Mouse (Mus musculus) cortical plate, adult 2 months (tissue): ENCODE measurements at regions not wholly inside any gene's neighbourhood (a gene's known extent, or its start where the extent isn't known, plus 50 kb on each side); places are given as distances from the start of the nearest gene placed in this dataset.

ENCODE experiments used
- CTCF ChIP-seq: fragments of 200-500 bp; IDR thresholded peaks from 2 replicates; pipeline ENCODE4 v1.5.1; 2011; ENCODE audit warnings: mild to moderate bottlenecking, control low read depth, low read length; ENCODE audit not compliant: insufficient read depth; ENCODE audit errors: extremely low read depth
- POLR2A ChIP-seq: fragments of 200-500 bp; IDR thresholded peaks from 2 replicates; pipeline ENCODE4 v1.6.1; 2011; ENCODE audit warnings: mild to moderate bottlenecking, low read length, control low read depth; ENCODE audit not compliant: insufficient read depth; ENCODE audit errors: extremely low read depth

DNA sequence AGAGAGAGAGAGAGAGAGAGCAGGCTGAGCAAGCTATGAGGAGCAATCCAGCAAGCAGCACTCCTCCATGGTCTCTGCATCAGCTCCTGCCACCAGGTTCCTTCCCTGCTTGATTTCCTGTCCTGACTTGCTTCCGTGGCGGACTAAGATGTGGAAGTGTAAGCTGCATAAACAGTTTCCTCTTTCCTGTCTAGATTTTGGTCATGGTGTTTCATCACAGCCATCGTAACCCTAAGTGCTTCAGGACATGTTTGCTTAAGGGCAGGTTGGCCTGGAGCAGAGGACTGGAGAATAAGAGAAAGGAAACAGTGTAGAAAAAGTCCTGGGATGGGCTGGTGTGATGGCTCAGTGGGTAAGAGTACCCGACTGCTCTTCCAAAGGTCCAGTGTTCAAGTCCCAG lies 133.9 kb downstream of the Dyrk2 start:
- TF ChIP-seq POLR2A (no peak), CTCF (no peak)
